Mouse (Mus musculus): ENCODE data around the gene Bcl2l10. TPM values are rescaled to one million over a fixed set of nuclear protein-coding genes. Genes with fewer than 3 reads are reported as not detected.

The Bcl2l10 gene
- polyA plus RNA-seq, 1 experiment from 2014 or later = not detected

DNA sequence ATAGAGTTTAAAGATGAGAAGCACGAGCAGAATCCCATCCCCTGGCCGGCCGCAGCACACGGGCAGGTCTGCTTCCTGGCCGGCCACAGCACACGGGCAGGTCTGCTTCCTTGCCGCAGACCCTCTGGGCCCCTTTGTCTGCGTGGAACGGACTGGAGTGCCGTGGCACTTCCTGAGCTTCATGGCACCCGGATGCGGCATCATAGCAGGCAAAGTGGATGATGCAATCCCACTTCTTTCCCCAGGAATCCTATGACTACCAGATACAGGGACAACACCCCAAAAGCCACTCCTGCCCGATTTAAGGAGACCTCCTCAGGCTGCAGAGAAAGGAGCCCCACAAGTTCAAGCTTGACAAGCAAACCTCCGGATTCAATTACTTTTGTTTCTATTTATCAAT, 35.3 kb downstream of the Bcl2l10 start:
- H3K9me3 ChIP-seq (ENCODE audit: control insufficient read depth, low read length) = no peaks in the 10 kb centered on the region
- H3K4me1 ChIP-seq (ENCODE audit: control insufficient read depth in 2 of 2, insufficient read depth in 2 of 2, low read length in 2 of 2) = no peaks in the 10 kb centered on the region
- no peak overlapping the region for H3K4me2 ChIP-seq (ENCODE audit: low read length)
- no peaks in the 10 kb centered on the region for H3K27me3 ChIP-seq (ENCODE audit: control insufficient read depth, insufficient read depth, low read length)
- no peak overlapping the region for H3K27ac ChIP-seq (replicated peaks in 1 of 2; ENCODE audit: control insufficient read depth in 1 of 2, insufficient read depth in 1 of 2, low read depth in 2 of 2, low read length in 2 of 2)
- 84% methylated on average over 14 of the region's 14 CpGs for WGBS
- no peak overlapping the region for H3K9ac ChIP-seq (ENCODE audit: low read length)
- peaks cover 16% of the 10 kb centered on the region for H3K36me3 ChIP-seq (ENCODE audit: control insufficient read depth, insufficient read depth, low read length)
- no peak overlapping the region for H3K4me3 ChIP-seq (ENCODE audit: control insufficient read depth in 1 of 2, insufficient read depth in 1 of 2, low read depth in 1 of 2, low read length in 2 of 2)
- ATAC-seq (ENCODE audit: insufficient number of reproducible peaks, insufficient read depth, low FRiP score, low read depth) = no peak

GRCm38 (mm10) chr9:75383785-75384184, 36.2 kb downstream of the Bcl2l10 start:
- 78% methylated on average over 9 of the region's 9 CpGs for WGBS

GRCm38 (mm10) chr9:75384337-75384962, 36.9 kb downstream of the Bcl2l10 start:
- no peak overlapping the region for H3K4me3 ChIP-seq (ENCODE audit: control insufficient read depth in 1 of 2, insufficient read depth in 1 of 2, low read depth in 1 of 2, low read length in 2 of 2)
- no peak overlapping the region for H3K27ac ChIP-seq (replicated peaks in 1 of 2; ENCODE audit: control insufficient read depth in 1 of 2, insufficient read depth in 1 of 2, low read depth in 2 of 2, low read length in 2 of 2)
- ATAC-seq (ENCODE audit: insufficient number of reproducible peaks, insufficient read depth, low FRiP score, low read depth) = no peak
- H3K27me3 ChIP-seq (ENCODE audit: control insufficient read depth, insufficient read depth, low read length) = no peaks in the 10 kb centered on the region
- H3K9ac ChIP-seq (ENCODE audit: low read length) = no peak overlapping the region
- no peak overlapping the region for H3K4me2 ChIP-seq (ENCODE audit: low read length)
- no peaks in the 10 kb centered on the region for H3K9me3 ChIP-seq (ENCODE audit: control insufficient read depth, low read length)
- WGBS = 77% methylated on average over 3 of the region's 3 CpGs
- no peaks in the 10 kb centered on the region for H3K4me1 ChIP-seq (ENCODE audit: control insufficient read depth in 2 of 2, insufficient read depth in 2 of 2, low read length in 2 of 2)
- H3K36me3 ChIP-seq (ENCODE audit: control insufficient read depth, insufficient read depth, low read length) = peaks cover 29% of the 10 kb centered on the region

More at GRCm38 (mm10) chr9:75383785-75384184, 36.2 kb downstream of the Bcl2l10 start:
- no peak overlapping the region for H3K27ac ChIP-seq (replicated peaks in 1 of 2; ENCODE audit: control insufficient read depth in 1 of 2, insufficient read depth in 1 of 2, low read depth in 2 of 2, low read length in 2 of 2)
- no peaks in the 10 kb centered on the region for H3K4me1 ChIP-seq (ENCODE audit: control insufficient read depth in 2 of 2, insufficient read depth in 2 of 2, low read length in 2 of 2)
- H3K36me3 ChIP-seq (ENCODE audit: control insufficient read depth, insufficient read depth, low read length) = peaks cover 22% of the 10 kb centered on the region
- H3K27me3 ChIP-seq (ENCODE audit: control insufficient read depth, insufficient read depth, low read length) = no peaks in the 10 kb centered on the region
- no peak for ATAC-seq (ENCODE audit: insufficient number of reproducible peaks, insufficient read depth, low FRiP score, low read depth)
- H3K4me3 ChIP-seq (ENCODE audit: control insufficient read depth in 1 of 2, insufficient read depth in 1 of 2, low read depth in 1 of 2, low read length in 2 of 2) = no peak overlapping the region
- H3K9ac ChIP-seq (ENCODE audit: low read length) = no peak overlapping the region
- H3K4me2 ChIP-seq (ENCODE audit: low read length) = no peak overlapping the region
- H3K9me3 ChIP-seq (ENCODE audit: control insufficient read depth, low read length) = no peaks in the 10 kb centered on the region

DNA sequence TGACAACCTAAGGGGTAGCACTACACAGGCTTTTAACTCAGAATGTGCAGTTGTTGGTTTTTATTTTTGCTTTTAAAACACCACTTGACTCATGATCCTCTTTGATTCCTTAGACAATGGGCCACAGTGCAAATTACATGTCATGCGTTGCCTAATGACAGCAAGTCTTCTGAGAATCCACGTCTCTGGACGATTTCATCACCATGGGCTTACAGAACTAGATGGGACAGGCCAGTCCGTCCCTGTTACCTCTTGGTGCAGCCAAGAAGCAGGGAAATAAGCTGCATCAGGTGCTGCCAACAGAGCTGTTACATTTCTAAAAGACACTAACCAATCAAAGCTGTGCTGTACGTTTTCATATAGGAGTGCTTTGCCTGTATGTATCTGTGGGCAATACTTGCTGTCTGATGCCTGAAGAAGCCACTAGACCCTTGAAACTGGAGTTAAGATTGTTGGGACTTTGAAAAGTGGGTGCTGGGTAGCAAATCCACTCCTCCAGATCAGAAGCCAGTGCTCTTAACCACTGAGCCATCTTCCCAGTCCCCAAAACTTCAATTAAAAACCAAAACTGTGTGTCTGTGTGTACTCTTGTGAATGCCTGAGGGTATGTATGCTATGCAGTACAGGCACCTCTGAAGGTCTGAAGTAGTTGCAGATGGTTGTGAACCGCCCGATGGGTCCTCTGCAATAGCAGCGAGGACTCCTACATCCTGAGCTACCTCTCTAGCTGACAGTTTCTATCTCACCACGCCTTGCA, 37.8 kb downstream of the Bcl2l10 start:
- no peaks in the 10 kb centered on the region for H3K4me1 ChIP-seq (ENCODE audit: control insufficient read depth in 2 of 2, insufficient read depth in 2 of 2, low read length in 2 of 2)
- H3K4me2 ChIP-seq (ENCODE audit: low read length) = no peak overlapping the region
- H3K27ac ChIP-seq (replicated peaks in 1 of 2; ENCODE audit: control insufficient read depth in 1 of 2, insufficient read depth in 1 of 2, low read depth in 2 of 2, low read length in 2 of 2) = no peak overlapping the region
- no peaks in the 10 kb centered on the region for H3K9me3 ChIP-seq (ENCODE audit: control insufficient read depth, low read length)
- H3K4me3 ChIP-seq (ENCODE audit: control insufficient read depth in 1 of 2, insufficient read depth in 1 of 2, low read depth in 1 of 2, low read length in 2 of 2) = no peak overlapping the region
- no peak overlapping the region for H3K9ac ChIP-seq (ENCODE audit: low read length)
- no peaks in the 10 kb centered on the region for H3K27me3 ChIP-seq (ENCODE audit: control insufficient read depth, insufficient read depth, low read length)
- 84% methylated on average over 9 of the region's 9 CpGs for WGBS
- ATAC-seq (ENCODE audit: insufficient number of reproducible peaks, insufficient read depth, low FRiP score, low read depth) = no peak
- peaks cover 37% of the 10 kb centered on the region for H3K36me3 ChIP-seq (ENCODE audit: control insufficient read depth, insufficient read depth, low read length)

GRCm38 (mm10) chr9:75393251-75393650, 45.7 kb downstream of the Bcl2l10 start:
- Histone ChIP-seq H3K9ac (ENCODE audit: low read length) (no peak overlapping the region), H3K9me3 (ENCODE audit: control insufficient read depth, low read length) (no peaks in the 10 kb centered on the region), H3K27ac (replicated peaks in 1 of 2; ENCODE audit: control insufficient read depth in 1 of 2, insufficient read depth in 1 of 2, low read depth in 2 of 2, low read length in 2 of 2) (no peak overlapping the region), H3K36me3 (ENCODE audit: control insufficient read depth, insufficient read depth, low read length) (peaks cover 96% of the 10 kb centered on the region), H3K4me3 (ENCODE audit: control insufficient read depth in 1 of 2, insufficient read depth in 1 of 2, low read depth in 1 of 2, low read length in 2 of 2) (no peak overlapping the region), H3K27me3 (ENCODE audit: control insufficient read depth, insufficient read depth, low read length) (no peaks in the 10 kb centered on the region), H3K4me2 (ENCODE audit: low read length) (no peak overlapping the region), H3K4me1 (ENCODE audit: control insufficient read depth in 2 of 2, insufficient read depth in 2 of 2, low read length in 2 of 2) (no peaks in the 10 kb centered on the region)
- 83% methylated on average over 12 of the region's 12 CpGs for WGBS
- ATAC-seq (ENCODE audit: insufficient number of reproducible peaks, insufficient read depth, low FRiP score, low read depth) = no peak

DNA sequence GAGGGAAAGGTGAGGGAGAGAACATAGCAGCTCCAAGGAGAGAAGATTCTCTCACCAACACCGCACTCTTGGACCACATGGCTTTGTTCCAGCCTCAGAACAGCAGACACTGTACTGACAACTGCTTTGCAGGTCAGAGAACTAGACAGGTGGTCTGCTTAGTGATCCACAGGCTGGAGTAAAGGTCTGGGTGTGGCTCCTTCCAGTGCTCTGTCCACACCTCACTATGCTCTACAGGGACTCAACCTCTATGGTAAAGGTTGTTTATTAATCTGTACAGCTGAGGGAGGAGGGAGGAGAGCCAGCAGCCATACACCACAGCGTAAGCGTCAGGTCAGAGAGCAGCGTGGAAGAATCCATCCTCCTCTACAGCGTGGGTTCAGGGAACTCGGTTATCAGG, 48.4 kb downstream of the Bcl2l10 start:
- no peak for ATAC-seq (ENCODE audit: insufficient number of reproducible peaks, insufficient read depth, low FRiP score, low read depth)
- no peaks in the 10 kb centered on the region for H3K27me3 ChIP-seq (ENCODE audit: control insufficient read depth, insufficient read depth, low read length)
- peaks cover 77% of the 10 kb centered on the region for H3K36me3 ChIP-seq (ENCODE audit: control insufficient read depth, insufficient read depth, low read length)
- WGBS = 82% methylated on average over 6 of the region's 6 CpGs
- no peak overlapping the region for H3K27ac ChIP-seq (replicated peaks in 1 of 2; ENCODE audit: control insufficient read depth in 1 of 2, insufficient read depth in 1 of 2, low read depth in 2 of 2, low read length in 2 of 2)
- H3K4me3 ChIP-seq (ENCODE audit: control insufficient read depth in 1 of 2, insufficient read depth in 1 of 2, low read depth in 1 of 2, low read length in 2 of 2) = no peak overlapping the region
- H3K4me1 ChIP-seq (ENCODE audit: control insufficient read depth in 2 of 2, insufficient read depth in 2 of 2, low read length in 2 of 2) = peaks cover 4 to 6% of the 10 kb centered on the region in 2 experiments
- H3K4me2 ChIP-seq (ENCODE audit: low read length) = no peak overlapping the region
- no peaks in the 10 kb centered on the region for H3K9me3 ChIP-seq (ENCODE audit: control insufficient read depth, low read length)
- no peak overlapping the region for H3K9ac ChIP-seq (ENCODE audit: low read length)

DNA sequence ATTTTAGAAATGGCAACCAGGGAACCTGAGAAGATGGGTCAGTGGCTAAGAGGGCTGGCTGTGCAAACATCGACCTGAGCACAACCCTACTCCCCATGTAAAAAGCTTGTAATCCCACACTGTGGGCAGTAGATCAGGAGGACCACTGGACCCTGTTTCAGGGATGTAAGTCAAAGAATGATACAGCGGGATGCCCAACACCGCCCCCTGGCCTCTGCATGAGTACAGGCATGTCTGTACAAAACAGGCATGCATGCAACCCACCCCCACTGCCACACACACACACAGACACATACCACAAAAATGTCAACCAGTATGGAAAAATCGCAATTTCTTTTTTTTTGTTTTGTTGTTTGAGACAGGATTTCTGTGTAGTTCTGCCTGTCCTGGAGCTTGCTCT, 51.5 kb downstream of the Bcl2l10 start:
- Histone ChIP-seq H3K4me1 (ENCODE audit: control insufficient read depth in 2 of 2, insufficient read depth in 2 of 2, low read length in 2 of 2) (peaks cover 18 to 34% of the 10 kb centered on the region in 2 experiments), H3K36me3 (ENCODE audit: control insufficient read depth, insufficient read depth, low read length) (peaks cover 47% of the 10 kb centered on the region), H3K4me3 (ENCODE audit: control insufficient read depth in 1 of 2, insufficient read depth in 1 of 2, low read depth in 1 of 2, low read length in 2 of 2) (no peak overlapping the region), H3K27me3 (ENCODE audit: control insufficient read depth, insufficient read depth, low read length) (no peaks in the 10 kb centered on the region), H3K4me2 (ENCODE audit: low read length) (no peak overlapping the region), H3K27ac (replicated peaks in 1 of 2; ENCODE audit: control insufficient read depth in 1 of 2, insufficient read depth in 1 of 2, low read depth in 2 of 2, low read length in 2 of 2) (no peak overlapping the region), H3K9ac (ENCODE audit: low read length) (no peak overlapping the region), H3K9me3 (ENCODE audit: control insufficient read depth, low read length) (no peaks in the 10 kb centered on the region)
- 93% methylated on average over 4 of the region's 4 CpGs for WGBS
- no peak for ATAC-seq (ENCODE audit: insufficient number of reproducible peaks, insufficient read depth, low FRiP score, low read depth)
